Mouse (Mus musculus) forebrain, embryonic 10.5 days (tissue): Measurements from ENCODE around the gene Borcs5. TPM values are rescaled to one million over a fixed set of nuclear protein-coding genes. Genes with fewer than 3 reads are reported as not detected.

Experiments
- DNase-seq: peaks from one replicate; pipeline ENCODE4 v3.0.0-alpha.2; 2017; ENCODE audit warnings: low spot score; ENCODE audit errors: extremely low spot score
- H3K27ac ChIP-seq: fragments of 300-500 bp; sonication (generic); 2 replicates; pipeline ENCODE4 v1.5.1; 2016; ENCODE audit warnings: mild to moderate bottlenecking
- H3K27me3 ChIP-seq: fragments of 300-500 bp; sonication (generic); 2 replicates; pipeline ENCODE4 v1.6.1; 2016; ENCODE audit warnings: mild to moderate bottlenecking; ENCODE audit not compliant: poor library complexity, severe bottlenecking
- H3K36me3 ChIP-seq: fragments of 300-500 bp; sonication (generic); replicated peaks from 2 replicates; pipeline ENCODE4 v1.6.1; 2016; ENCODE audit warnings: mild to moderate bottlenecking, moderate library complexity
- H3K4me1 ChIP-seq: fragments of 300-500 bp; sonication (generic); 2 replicates; pipeline ENCODE4 v1.6.1; 2016
- H3K4me3 ChIP-seq: fragments of 300-500 bp; sonication (generic); 2 replicates; pipeline ENCODE4 v1.5.1; 2016; ENCODE audit warnings: mild to moderate bottlenecking, moderate library complexity
- H3K9me3 ChIP-seq: fragments of 300-500 bp; sonication (generic); 2 replicates; pipeline ENCODE4 v1.6.1; 2016; ENCODE audit warnings: mild to moderate bottlenecking, moderate library complexity
- WGBS: fragments of 180-500 bp; shearing (Covaris S2); methylation state at CpG from one replicate; pipeline ENCODE4 v1.1.7; 2016; 5-methylcytosine and 5-hydroxymethylcytosine counted together
- polyA plus RNA-seq: library from polyadenylated mRNA; unstranded; fragments of >200 nt; fragmentation: Nextera tagmentation; extraction: Ambion mirVana; gene quantifications from 2 replicates; pipeline ENCODE4 v1.2.1, GENCODE M21; 2016

Borcs5 gene
- polyA plus RNA-seq, 1 experiment from 2014 or later: 20.1 TPM

GRCm38 (mm10) chr6:134713897-134714296, 74.6 kb downstream of the Borcs5 start:
- 55% methylated on average over 1 of the region's 1 CpGs for WGBS
- H3K4me3 ChIP-seq: no peak overlapping the region
- no peak overlapping the region for H3K27ac ChIP-seq
- no peaks in the 10 kb centered on the region for H3K4me1 ChIP-seq
- no peaks in the 10 kb centered on the region for H3K9me3 ChIP-seq
- peaks cover 44% of the 10 kb centered on the region for H3K36me3 ChIP-seq
- H3K27me3 ChIP-seq: no peaks in the 10 kb centered on the region
- no peak for DNase-seq

GRCm38 (mm10) chr6:134716168-134716587, 76.9 kb downstream of the Borcs5 start:
- no peak for DNase-seq
- Histone ChIP-seq H3K27ac (no peak overlapping the region), H3K36me3 (peaks cover 57% of the 10 kb centered on the region), H3K27me3 (no peaks in the 10 kb centered on the region), H3K4me1 (no peaks in the 10 kb centered on the region), H3K9me3 (no peaks in the 10 kb centered on the region), H3K4me3 (no peak overlapping the region)
- 79% methylated on average over 6 of the region's 6 CpGs for WGBS

GRCm38 (mm10) chr6:134717886-134718667, 78.8 kb downstream of the Borcs5 start:
- Histone ChIP-seq H3K27me3 (no peaks in the 10 kb centered on the region), H3K9me3 (no peaks in the 10 kb centered on the region), H3K4me3 (no peak overlapping the region), H3K36me3 (peaks cover 71% of the 10 kb centered on the region), H3K27ac (no peak overlapping the region), H3K4me1 (no peaks in the 10 kb centered on the region)
- no peak for DNase-seq
- 94% methylated on average over 20 of the region's 20 CpGs for WGBS

- no peak overlapping the region for H3K4me3 ChIP-seq
- peaks cover 77% of the 10 kb centered on the region for H3K36me3 ChIP-seq
- H3K4me1 ChIP-seq: no peaks in the 10 kb centered on the region
- no peaks in the 10 kb centered on the region for H3K9me3 ChIP-seq
- 94% methylated on average over 11 of the region's 11 CpGs for WGBS
- H3K27ac ChIP-seq: no peak overlapping the region
- H3K27me3 ChIP-seq: no peaks in the 10 kb centered on the region
- DNase-seq: no peak
Observed at GRCm38 (mm10) chr6:134718668-134719065, 79.4 kb downstream of the Borcs5 start.

GRCm38 (mm10) chr6:134719156-134719555, 79.8 kb downstream of the Borcs5 start:
- peaks cover 82% of the 10 kb centered on the region for H3K36me3 ChIP-seq

GRCm38 (mm10) chr6:134720150-134720549, 80.8 kb downstream of the Borcs5 start:
- WGBS: 92% methylated on average over 5 of the region's 5 CpGs
- Histone ChIP-seq H3K36me3 (peaks cover 91% of the 10 kb centered on the region), H3K9me3 (no peaks in the 10 kb centered on the region), H3K27ac (no peak overlapping the region), H3K27me3 (no peaks in the 10 kb centered on the region), H3K4me3 (no peak overlapping the region), H3K4me1 (no peaks in the 10 kb centered on the region)
- DNase-seq: no peak

More at GRCm38 (mm10) chr6:134719156-134719555, 79.8 kb downstream of the Borcs5 start:
- H3K9me3 ChIP-seq: no peaks in the 10 kb centered on the region
- H3K4me1 ChIP-seq: no peaks in the 10 kb centered on the region
- no peak for DNase-seq
- no peaks in the 10 kb centered on the region for H3K27me3 ChIP-seq
- no peak overlapping the region for H3K4me3 ChIP-seq
- 89% methylated on average over 5 of the region's 5 CpGs for WGBS
- no peak overlapping the region for H3K27ac ChIP-seq

- H3K27me3 ChIP-seq: no peaks in the 10 kb centered on the region
- H3K9me3 ChIP-seq: no peaks in the 10 kb centered on the region
- peaks cover 86% of the 10 kb centered on the region for H3K36me3 ChIP-seq
- H3K4me1 ChIP-seq: no peaks in the 10 kb centered on the region
- DNase-seq: no peak
- no peak overlapping the region for H3K27ac ChIP-seq
- 92% methylated on average over 6 of the region's 6 CpGs for WGBS
- H3K4me3 ChIP-seq: no peak overlapping the region
Observed at GRCm38 (mm10) chr6:134721729-134722269, 82.5 kb downstream of the Borcs5 start.

GRCm38 (mm10) chr6:134722906-134723305, 83.6 kb downstream of the Borcs5 start:
- H3K27me3 ChIP-seq: no peaks in the 10 kb centered on the region
- no peak overlapping the region for H3K4me3 ChIP-seq
- H3K9me3 ChIP-seq: no peaks in the 10 kb centered on the region
- DNase-seq: no peak
- WGBS: 95% methylated on average over 8 of the region's 8 CpGs
- H3K4me1 ChIP-seq: no peaks in the 10 kb centered on the region
- peaks cover 81% of the 10 kb centered on the region for H3K36me3 ChIP-seq
- no peak overlapping the region for H3K27ac ChIP-seq

GRCm38 (mm10) chr6:134723326-134723725, 84.0 kb downstream of the Borcs5 start:
- Histone ChIP-seq H3K9me3 (no peaks in the 10 kb centered on the region), H3K4me1 (no peaks in the 10 kb centered on the region), H3K27ac (no peak overlapping the region), H3K4me3 (no peak overlapping the region), H3K36me3 (peaks cover 81% of the 10 kb centered on the region), H3K27me3 (no peaks in the 10 kb centered on the region)
- DNase-seq: no peak
- WGBS: 91% methylated on average over 7 of the region's 7 CpGs

- Histone ChIP-seq H3K27me3 (no peaks in the 10 kb centered on the region), H3K9me3 (no peaks in the 10 kb centered on the region), H3K4me3 (no peak overlapping the region), H3K4me1 (no peaks in the 10 kb centered on the region), H3K36me3 (peaks cover 80% of the 10 kb centered on the region), H3K27ac (no peak overlapping the region)
- no peak for DNase-seq
- WGBS: 89% methylated on average over 9 of the region's 9 CpGs
Observed at GRCm38 (mm10) chr6:134723833-134724553, 84.7 kb downstream of the Borcs5 start.

- Histone ChIP-seq H3K27ac (no peak overlapping the region), H3K4me1 (no peaks in the 10 kb centered on the region), H3K36me3 (peaks cover 66% of the 10 kb centered on the region), H3K9me3 (no peaks in the 10 kb centered on the region), H3K27me3 (no peaks in the 10 kb centered on the region), H3K4me3 (no peak overlapping the region)
- DNase-seq: no peak
Observed at GRCm38 (mm10) chr6:134725406-134725805, 86.1 kb downstream of the Borcs5 start.

- H3K4me1 ChIP-seq: no peaks in the 10 kb centered on the region
- H3K4me3 ChIP-seq: no peak overlapping the region
- H3K27ac ChIP-seq: no peak overlapping the region
- no peaks in the 10 kb centered on the region for H3K9me3 ChIP-seq
- H3K36me3 ChIP-seq: peaks cover 38% of the 10 kb centered on the region
- WGBS: 95% methylated on average over 3 of the region's 3 CpGs
- no peak for DNase-seq
- H3K27me3 ChIP-seq: no peaks in the 10 kb centered on the region
Observed at GRCm38 (mm10) chr6:134730978-134731377, 91.7 kb downstream of the Borcs5 start.

- no peaks in the 10 kb centered on the region for H3K27me3 ChIP-seq
- H3K4me1 ChIP-seq: no peaks in the 10 kb centered on the region
- H3K4me3 ChIP-seq: no peak overlapping the region
- 91% methylated on average over 8 of the region's 8 CpGs for WGBS
- peaks cover 48% of the 10 kb centered on the region for H3K36me3 ChIP-seq
- H3K27ac ChIP-seq: no peak overlapping the region
- no peak for DNase-seq
- H3K9me3 ChIP-seq: no peaks in the 10 kb centered on the region
Observed at GRCm38 (mm10) chr6:134732813-134733212, 93.5 kb downstream of the Borcs5 start.
